Mouse (Mus musculus): ENCODE results near the gene Phlda1. TPM values are rescaled to one million over a fixed set of nuclear protein-coding genes. Genes with fewer than 3 reads are reported as not detected.

Gene Phlda1
- polyA plus RNA-seq (2017; shearing (Covaris generic)), result 5.9 TPM

GRCm38 (mm10) chr10:111506101-111506925 lies at the start of gene Phlda1:
Gene Phlda1 (plus strand): TSS chr10:111506286.

GRCm38 (mm10) chr10:111472686-111473510 lies 33.2 kb upstream of the Phlda1 start, which contains the start of gene Nap1l1:
Gene Nap1l1 (plus strand): TSS chr10:111473223.

Other genes starting within 250 kb of the Phlda1 start
- 2.8 TPM for gene Bbs10, start 207.6 kb upstream of the Phlda1 start, polyA plus RNA-seq (2017; shearing (Covaris generic))
- gene Nap1l1, start 33.1 kb upstream of the Phlda1 start, polyA plus RNA-seq (2017; shearing (Covaris generic)), result 72.5 TPM